Mouse (Mus musculus) CH12.LX (cell line): ENCODE measurements at regions not wholly inside any gene's neighbourhood (a gene's known extent, or its start where the extent isn't known, plus 50 kb on each side); places are given as distances from the start of the nearest gene placed in this dataset.

Source experiments
- DNase-seq: peaks from one replicate; pipeline ENCODE4 v3.0.0-alpha.2; 2013; ENCODE audit errors: extremely low read depth
- H3K27ac ChIP-seq: 2 replicates; pipeline ENCODE4 v1.5.1; 2012; ENCODE audit warnings: low read depth, mild to moderate bottlenecking, control low read depth, moderate library complexity; ENCODE audit not compliant: insufficient read depth
- H3K27me3 ChIP-seq: replicated peaks from 2 replicates; pipeline ENCODE3; 2012; ENCODE audit warnings: inconsistent platforms
- H3K36me3 ChIP-seq, 2 experiments: replicated peaks in 1 of 2; 2 replicates each; pipeline versions ENCODE3 to v1.6.1; 2012; ENCODE audit warnings: inconsistent platforms in 1 of 2, low read length in 1 of 2, mild to moderate bottlenecking in 1 of 2, mixed read lengths in 1 of 2, moderate library complexity in 1 of 2; ENCODE audit not compliant: control insufficient read depth in 1 of 2, insufficient read depth in 1 of 2
- H3K4me1 ChIP-seq, 2 experiments: 2 replicates each; pipeline ENCODE4 v1.6.1; 2012; ENCODE audit warnings: inconsistent platforms in 1 of 2, moderate library complexity in 1 of 2; ENCODE audit not compliant: insufficient read depth in 2 of 2, control insufficient read depth in 1 of 2
- H3K4me2 ChIP-seq: 2 replicates; pipeline ENCODE4 v1.6.1; 2012; ENCODE audit warnings: low read depth, mild to moderate bottlenecking, control low read depth; ENCODE audit not compliant: poor library complexity, insufficient read depth, severe bottlenecking
- H3K4me3 ChIP-seq, 3 experiments: fragments of 150-350 bp in 1 of 3; sonication (generic) in 1 of 3; replicated peaks in 1 of 3; 2 replicates each; pipeline versions ENCODE3 to v1.5.1; 2011 to 2012; ENCODE audit warnings: low read depth in 2 of 3, low read length in 2 of 3, mild to moderate bottlenecking in 2 of 3, moderate library complexity in 2 of 3, control low read depth in 1 of 3, improper control_type of control experiment in 1 of 3, inconsistent platforms in 1 of 3, mixed read lengths in 1 of 3; ENCODE audit not compliant: poor library complexity in 1 of 3
- H3K79me2 ChIP-seq: replicated peaks from 2 replicates; pipeline ENCODE4 v1.6.1; 2012; ENCODE audit warnings: mild to moderate bottlenecking, moderate library complexity; ENCODE audit not compliant: control insufficient read depth, poor library complexity, insufficient read depth, severe bottlenecking; ENCODE audit errors: extremely low read depth
- H3K9ac ChIP-seq: 2 replicates; pipeline ENCODE4 v1.6.1; 2012; ENCODE audit warnings: low read depth, mild to moderate bottlenecking, control low read depth, moderate library complexity; ENCODE audit not compliant: insufficient read depth
- H3K9me3 ChIP-seq: replicated peaks from 2 replicates; pipeline ENCODE3; 2012; ENCODE audit warnings: low read length, inconsistent platforms, mixed read lengths
- CHD1 ChIP-seq: IDR thresholded peaks from 2 replicates; pipeline ENCODE4 v1.6.1; 2012; ENCODE audit warnings: low read depth, low read length, improper control_type of control experiment, inconsistent platforms
- CTCF ChIP-seq, 2 experiments: IDR thresholded peaks in 1 of 2; conservative IDR thresholded peaks in 1 of 2; 2 replicates each; pipeline ENCODE4 v1.5.1; 2011 to 2012; ENCODE audit warnings: low read depth in 2 of 2, low read length in 2 of 2, improper control_type of control experiment in 1 of 2, inconsistent platforms in 1 of 2, mild to moderate bottlenecking in 1 of 2, moderate library complexity in 1 of 2
- E2F4 ChIP-seq: IDR thresholded peaks from 2 replicates; pipeline ENCODE4 v1.6.1; 2011; ENCODE audit warnings: low read depth, low read length, improper control_type of control experiment; ENCODE audit not compliant: insufficient replicate concordance
- ELF1 ChIP-seq: IDR thresholded peaks from 2 replicates; pipeline ENCODE4 v1.6.1; 2014; ENCODE audit warnings: low read depth, mild to moderate bottlenecking, inconsistent platforms, low read length, improper control_type of control experiment
- GABPA ChIP-seq: IDR thresholded peaks from 2 replicates; pipeline ENCODE4 v1.6.1; 2012; ENCODE audit warnings: low read depth, low read length, improper control_type of control experiment, inconsistent platforms; ENCODE audit not compliant: insufficient replicate concordance
- HCFC1 ChIP-seq: IDR thresholded peaks from 2 replicates; pipeline ENCODE4 v1.6.1; 2012; ENCODE audit warnings: low read depth, mild to moderate bottlenecking, inconsistent platforms, low read length, improper control_type of control experiment
- IRF4 ChIP-seq: IDR thresholded peaks from 2 replicates; pipeline ENCODE4 v1.6.1; 2014; ENCODE audit warnings: low read depth, mild to moderate bottlenecking, inconsistent platforms, low read length, improper control_type of control experiment
- KAT2A ChIP-seq: IDR thresholded peaks from 2 replicates; pipeline ENCODE4 v1.6.1; 2012; ENCODE audit warnings: low read length, improper control_type of control experiment, inconsistent platforms; ENCODE audit not compliant: insufficient replicate concordance
- MAFK ChIP-seq: IDR thresholded peaks from 2 replicates; pipeline ENCODE4 v1.6.1; 2011; ENCODE audit warnings: low read length, improper control_type of control experiment; ENCODE audit not compliant: insufficient replicate concordance
- MAX ChIP-seq: IDR thresholded peaks from 2 replicates; pipeline ENCODE4 v1.6.1; 2011; ENCODE audit warnings: low read length, improper control_type of control experiment
- MEF2A ChIP-seq: IDR thresholded peaks from 2 replicates; pipeline ENCODE4 v1.6.1; 2014; ENCODE audit warnings: low read depth, mild to moderate bottlenecking, inconsistent platforms, low read length, improper control_type of control experiment, borderline replicate concordance
- MXI1 ChIP-seq: IDR thresholded peaks from 2 replicates; pipeline ENCODE4 v1.6.1; 2011; ENCODE audit warnings: mild to moderate bottlenecking, low read depth, low read length, improper control_type of control experiment
- NELFE ChIP-seq: IDR thresholded peaks from 2 replicates; pipeline ENCODE4 v1.6.1; 2011; ENCODE audit warnings: low read depth, low read length, improper control_type of control experiment
- NRF1 ChIP-seq: IDR thresholded peaks from 2 replicates; pipeline ENCODE4 v1.6.1; 2014; ENCODE audit warnings: low read depth, mild to moderate bottlenecking, inconsistent platforms, low read length, improper control_type of control experiment, moderate library complexity
- POLR2A ChIP-seq: IDR thresholded peaks from 2 replicates; pipeline ENCODE4 v1.6.1; 2011; ENCODE audit warnings: low read depth, mild to moderate bottlenecking, improper control_type of control experiment, low read length
- POLR2AphosphoS2 ChIP-seq: IDR thresholded peaks from 2 replicates; pipeline ENCODE4 v1.6.1; 2011; ENCODE audit warnings: low read depth, low read length, improper control_type of control experiment
- RCOR1 ChIP-seq: conservative IDR thresholded peaks from 2 replicates; pipeline ENCODE4 v1.6.1; 2012; ENCODE audit warnings: low read depth, mild to moderate bottlenecking, inconsistent platforms, low read length, improper control_type of control experiment
- SIN3A ChIP-seq: IDR thresholded peaks from 2 replicates; pipeline ENCODE4 v1.6.1; 2012; ENCODE audit warnings: low read length, improper control_type of control experiment, inconsistent platforms
- SMC3 ChIP-seq: IDR thresholded peaks from 2 replicates; pipeline ENCODE4 v1.6.1; 2011; ENCODE audit warnings: low read depth, low read length, improper control_type of control experiment
- USF1 ChIP-seq: IDR thresholded peaks from 2 replicates; pipeline ENCODE4 v1.6.1; 2014; ENCODE audit warnings: low read depth, mild to moderate bottlenecking, inconsistent platforms, low read length, improper control_type of control experiment
- USF2 ChIP-seq: conservative IDR thresholded peaks from 2 replicates; pipeline ENCODE4 v1.6.1; 2011; ENCODE audit warnings: low read depth, low read length, improper control_type of control experiment
- ZKSCAN1 ChIP-seq: IDR thresholded peaks from 2 replicates; pipeline ENCODE4 v1.6.1; 2012; ENCODE audit warnings: low read depth, inconsistent platforms, low read length, improper control_type of control experiment, borderline replicate concordance
- ZMIZ1 ChIP-seq: IDR thresholded peaks from 2 replicates; pipeline ENCODE4 v1.6.1; 2012; ENCODE audit warnings: low read depth, mild to moderate bottlenecking, inconsistent platforms, low read length, improper control_type of control experiment
- dilution Hi-C: fragments of 300-500 bp; cut with MboI; formaldehyde crosslinking; loops from 2 replicates; pipeline ENCODE4 v1.14.3; 2020; ENCODE audit warnings: low sequenced_read_pairs; ENCODE audit not compliant: extremely low pct_unique_long_range_greater_than_20kb, extremely low pct_ligation_motif_present
- in situ Hi-C: fragments of 300-500 bp; cut with MboI; formaldehyde crosslinking; loops from 3 replicates; pipeline ENCODE4 v1.14.3; 2019; ENCODE audit warnings: low sequenced_read_pairs, low pct_ligation_motif_present, low pct_unique_long_range_greater_than_20kb, mixed read lengths

GRCm38 (mm10) chr15:25482586-25482985, 69.0 kb upstream of the Basp1 start:
- Histone ChIP-seq H3K4me3 (no peak overlapping the region), H3K9me3 (no peaks in the 10 kb centered on the region), H3K27me3 (no peaks in the 10 kb centered on the region), H3K36me3 (no peaks in the 10 kb centered on the region), H3K9ac (no peak overlapping the region), H3K4me1 (no peaks in the 10 kb centered on the region), H3K4me2 (no peak overlapping the region), H3K79me2 (no peaks in the 10 kb centered on the region), H3K27ac (no peak overlapping the region)
- dilution Hi-C loops = no loop called here
- DNase-seq = no peak
- in situ Hi-C loops = no loop called here
- no peak for TF ChIP-seq GABPA
- no peak for TF ChIP-seq POLR2A
- TF ChIP-seq POLR2AphosphoS2 = no peak
- no peak for TF ChIP-seq MAFK
- TF ChIP-seq RCOR1 = no peak
- TF ChIP-seq USF2 = no peak
- TF ChIP-seq SIN3A = no peak
- no peak for TF ChIP-seq E2F4
- TF ChIP-seq IRF4 = no peak
- no peak for TF ChIP-seq MAX
- no peak for TF ChIP-seq USF1
- no peak for TF ChIP-seq ZMIZ1
- no peak for TF ChIP-seq CHD1
- TF ChIP-seq NELFE = no peak
- no peak for TF ChIP-seq KAT2A

- DNase-seq = no peak
- Histone ChIP-seq H3K27ac (no peak overlapping the region), H3K4me3 (no peak overlapping the region), H3K36me3 (no peaks in the 10 kb centered on the region), H3K27me3 (no peaks in the 10 kb centered on the region), H3K79me2 (no peaks in the 10 kb centered on the region), H3K4me2 (no peak overlapping the region), H3K9me3 (no peaks in the 10 kb centered on the region), H3K9ac (no peak overlapping the region), H3K4me1 (no peaks in the 10 kb centered on the region)
- dilution Hi-C loops = no loop called here
- in situ Hi-C loops = no loop called here
- TF ChIP-seq SIN3A = no peak
- TF ChIP-seq CTCF (conservative IDR thresholded peaks at IDR 0.05 in 1 of 2, IDR thresholded peaks at IDR 0.05 in 1 of 2; ENCODE audit: low read depth in 2 of 2, low read length in 2 of 2) = no peak
- no peak for TF ChIP-seq SMC3
- TF ChIP-seq NRF1 = no peak
- TF ChIP-seq MXI1 = no peak
- no peak for TF ChIP-seq IRF4
- no peak for TF ChIP-seq POLR2A
- no peak for TF ChIP-seq POLR2AphosphoS2
- TF ChIP-seq MAX = no peak
- no peak for TF ChIP-seq ZKSCAN1
- no peak for TF ChIP-seq HCFC1
- TF ChIP-seq ELF1 = no peak
- no peak for TF ChIP-seq MEF2A
- no peak for TF ChIP-seq RCOR1
Observed at GRCm38 (mm10) chr15:25485372-25485771, 71.8 kb upstream of the Basp1 start.
